Mouse (Mus musculus) limb, embryonic 11.5 days (tissue): ENCODE data around the gene Ssbp3. TPM values are rescaled to one million over a fixed set of nuclear protein-coding genes. Genes with fewer than 3 reads are reported as not detected.

Experiments
- ATAC-seq: fragments of 200-750 bp; cut with Nextera tagmentation; 2 replicates; pipeline ENCODE4 v1.8.0; 2017; ENCODE audit warnings: low read depth; ENCODE audit not compliant: insufficient number of reproducible peaks, low FRiP score, low TSS enrichment
- DNase-seq: peaks from one replicate; pipeline ENCODE4 v3.0.0-alpha.2; 2015; ENCODE audit warnings: low spot score
- H3K27ac ChIP-seq: fragments of 300-500 bp; sonication (generic); replicated peaks from 2 replicates; pipeline ENCODE4 v1.5.1; 2014; ENCODE audit warnings: low read depth, mild to moderate bottlenecking, low read length
- H3K27me3 ChIP-seq: fragments of 300-500 bp; sonication (generic); 2 replicates; pipeline ENCODE4 v1.6.1; 2014; ENCODE audit warnings: mild to moderate bottlenecking, low read length, mixed read lengths; ENCODE audit not compliant: control insufficient read depth, insufficient read depth
- H3K36me3 ChIP-seq: fragments of 300-500 bp; sonication (generic); 2 replicates; pipeline ENCODE4 v1.6.1; 2014; ENCODE audit warnings: mild to moderate bottlenecking, low read length, moderate library complexity, mixed read lengths; ENCODE audit not compliant: control insufficient read depth, insufficient read depth
- H3K4me1 ChIP-seq: fragments of 300-500 bp; sonication (generic); 2 replicates; pipeline ENCODE4 v1.6.1; 2014; ENCODE audit warnings: low read length, mixed read lengths; ENCODE audit not compliant: control insufficient read depth, insufficient read depth
- H3K4me2 ChIP-seq: fragments of 300-500 bp; sonication (generic); 2 replicates; pipeline ENCODE4 v1.6.1; 2014; ENCODE audit warnings: low read depth, mild to moderate bottlenecking, moderate library complexity; ENCODE audit not compliant: severe bottlenecking
- H3K4me3 ChIP-seq: fragments of 300-500 bp; sonication (generic); 2 replicates; pipeline ENCODE4 v1.5.1; 2014; ENCODE audit warnings: low read depth, low read length
- H3K9ac ChIP-seq: fragments of 300-500 bp; sonication (generic); 2 replicates; pipeline ENCODE4 v1.6.1; 2014; ENCODE audit warnings: mild to moderate bottlenecking, low read length
- H3K9me3 ChIP-seq: fragments of 300-500 bp; sonication (generic); 2 replicates; pipeline ENCODE4 v1.6.1; 2016; ENCODE audit warnings: low read length; ENCODE audit not compliant: control insufficient read depth
- WGBS: fragments of 180-500 bp; shearing (Covaris S2); extraction: QIAGEN DNeasy Blood & Tissue Kit; methylation state at CpG from one replicate; pipeline ENCODE4 v1.1.7; 2014; 5-methylcytosine and 5-hydroxymethylcytosine counted together
- polyA plus RNA-seq: library from polyadenylated mRNA; unstranded; fragments of >200 nt; fragmentation: Nextera tagmentation; extraction: Ambion mirVana; gene quantifications from 2 replicates; pipeline ENCODE4 v1.2.1, GENCODE M21; 2014

Ssbp3 gene
- polyA plus RNA-seq, 1 experiment from 2014 or later: 186 TPM

GRCm38 (mm10) chr4:107038303-107038702 is 127.8 kb downstream of the Ssbp3 start:
- Histone ChIP-seq H3K4me2 (no peak overlapping the region), H3K9ac (no peak overlapping the region), H3K9me3 (no peaks in the 10 kb centered on the region), H3K27ac (no peak overlapping the region), H3K4me1 (no peaks in the 10 kb centered on the region), H3K27me3 (no peaks in the 10 kb centered on the region), H3K36me3 (peaks cover 37% of the 10 kb centered on the region), H3K4me3 (no peak overlapping the region)
- WGBS: 79% methylated on average over 4 of the region's 4 CpGs
- DNase-seq: no peak
- ATAC-seq: no peak

DNA sequence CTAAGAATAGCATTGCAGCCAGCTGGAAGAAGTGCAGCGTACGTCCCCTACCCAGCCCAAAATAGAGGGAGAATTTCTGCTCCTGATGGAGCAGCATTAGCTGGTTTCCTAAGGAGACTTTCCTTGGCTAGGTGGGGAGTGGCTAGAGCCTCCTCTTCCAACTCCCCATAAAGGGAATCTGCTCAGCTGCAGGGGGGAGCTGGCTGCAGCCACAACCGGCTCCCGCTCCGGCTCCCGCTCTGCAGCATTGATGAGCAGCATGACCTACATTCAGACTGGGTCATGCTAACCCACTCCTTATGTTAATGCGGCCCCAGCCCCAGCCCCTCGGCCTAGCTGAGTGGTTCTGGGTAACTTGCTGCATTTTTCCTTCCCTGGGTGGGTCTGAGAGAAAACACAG is 128.8 kb downstream of the Ssbp3 start:
- no peak for DNase-seq
- ATAC-seq: no peak
- Histone ChIP-seq H3K27me3 (no peaks in the 10 kb centered on the region), H3K9ac (no peak overlapping the region), H3K36me3 (peaks cover 35% of the 10 kb centered on the region), H3K4me1 (no peaks in the 10 kb centered on the region), H3K4me2 (no peak overlapping the region), H3K27ac (no peak overlapping the region), H3K9me3 (no peaks in the 10 kb centered on the region), H3K4me3 (no peak overlapping the region)
- 86% methylated on average over 8 of the region's 8 CpGs for WGBS

DNA sequence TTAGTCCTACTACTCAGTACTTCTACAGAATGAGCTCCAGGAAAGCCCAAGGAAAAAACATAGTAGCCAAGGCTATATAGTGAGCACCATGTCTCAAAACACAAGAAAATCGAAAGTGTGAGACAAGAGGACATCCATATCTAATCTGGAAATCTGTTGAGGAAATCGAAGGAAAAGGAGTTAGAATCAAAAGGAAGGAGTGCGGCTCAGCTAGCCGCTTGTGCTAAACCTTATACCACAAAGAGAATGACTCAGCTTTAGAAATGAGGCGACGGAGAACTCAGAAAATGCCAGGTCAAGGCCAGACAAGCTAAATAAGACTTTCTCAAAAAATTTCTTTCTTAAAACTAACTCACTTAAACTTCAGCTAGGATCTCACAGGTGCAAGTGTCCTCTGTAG is 131.8 kb downstream of the Ssbp3 start:
- H3K27ac ChIP-seq: no peak overlapping the region
- H3K9me3 ChIP-seq: no peaks in the 10 kb centered on the region
- H3K4me2 ChIP-seq: no peak overlapping the region
- H3K27me3 ChIP-seq: no peaks in the 10 kb centered on the region
- DNase-seq (no peak), ATAC-seq (no peak)
- H3K4me3 ChIP-seq: no peak overlapping the region
- H3K9ac ChIP-seq: no peak overlapping the region
- H3K4me1 ChIP-seq: no peaks in the 10 kb centered on the region
- 94% methylated on average over 6 of the region's 6 CpGs for WGBS
- peaks cover 41% of the 10 kb centered on the region for H3K36me3 ChIP-seq

DNA sequence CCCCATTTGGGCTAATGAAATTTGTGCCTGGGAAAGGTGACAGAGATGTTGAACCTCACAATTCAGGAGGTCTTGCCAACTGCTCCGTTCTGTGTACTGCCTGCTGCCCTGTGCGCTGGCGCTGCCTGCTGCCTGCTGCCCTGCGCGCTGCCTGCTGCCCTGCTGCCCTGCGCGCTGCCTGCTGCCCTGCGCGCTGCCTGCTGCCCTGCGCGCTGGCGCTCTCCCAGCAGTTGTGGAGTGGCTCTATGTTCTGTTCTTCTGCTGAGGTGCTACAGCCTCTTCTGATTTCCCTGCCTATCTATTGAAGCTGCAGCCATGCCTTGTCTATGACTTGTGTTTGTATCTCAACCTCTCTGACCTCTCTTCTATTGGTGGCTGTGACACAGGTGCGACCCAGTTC is 134.7 kb downstream of the Ssbp3 start:
- Histone ChIP-seq H3K4me1 (no peaks in the 10 kb centered on the region), H3K4me2 (no peak overlapping the region), H3K27me3 (no peaks in the 10 kb centered on the region), H3K9me3 (no peaks in the 10 kb centered on the region), H3K27ac (no peak overlapping the region), H3K4me3 (no peak overlapping the region), H3K9ac (no peak overlapping the region), H3K36me3 (peaks cover 38% of the 10 kb centered on the region)
- over 99% methylated on average over 13 of the region's 13 CpGs for WGBS
- DNase-seq (no peak), ATAC-seq (no peak)

DNA sequence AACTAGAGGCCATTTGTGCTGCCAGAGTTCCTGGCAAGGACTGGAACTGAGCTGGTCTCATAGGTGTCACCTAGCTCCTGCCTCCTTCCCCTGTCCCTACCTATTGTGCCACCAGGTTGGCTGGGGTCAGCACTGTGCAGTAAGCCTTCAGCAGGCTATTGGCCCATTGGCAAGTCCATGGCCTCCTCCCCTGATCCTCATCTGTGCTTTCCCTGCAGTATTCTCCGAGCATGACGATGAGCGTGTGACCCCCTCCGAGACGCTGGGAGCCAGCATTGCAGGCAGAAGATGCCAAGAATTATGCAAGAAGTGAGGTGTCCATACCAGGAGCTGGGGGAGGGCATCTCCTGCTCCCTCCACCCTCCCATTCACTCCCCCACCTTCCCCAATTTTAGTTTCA is 137.3 kb downstream of the Ssbp3 start:
- Histone ChIP-seq H3K9ac (no peak overlapping the region), H3K36me3 (peaks cover 29% of the 10 kb centered on the region), H3K27ac (no peak overlapping the region), H3K4me1 (no peaks in the 10 kb centered on the region), H3K9me3 (no peaks in the 10 kb centered on the region), H3K4me2 (no peak overlapping the region), H3K27me3 (no peaks in the 10 kb centered on the region), H3K4me3 (no peak overlapping the region)
- DNase-seq: no peak
- 88% methylated on average over 5 of the region's 5 CpGs for WGBS
- ATAC-seq: no peak

- H3K27ac ChIP-seq: no peak overlapping the region
- H3K9me3 ChIP-seq: no peaks in the 10 kb centered on the region
- WGBS: 94% methylated on average over 11 of the region's 11 CpGs
- peaks cover 29% of the 10 kb centered on the region for H3K36me3 ChIP-seq
- H3K4me2 ChIP-seq: no peak overlapping the region
- ATAC-seq: no peak
- no peaks in the 10 kb centered on the region for H3K27me3 ChIP-seq
- no peak overlapping the region for H3K4me3 ChIP-seq
- no peaks in the 10 kb centered on the region for H3K4me1 ChIP-seq
- H3K9ac ChIP-seq: no peak overlapping the region
- DNase-seq: no peak
These were observed 138.2 kb downstream of the Ssbp3 start for GRCm38 (mm10) chr4:107048568-107049162.

GRCm38 (mm10) chr4:107051889-107052288 is 141.4 kb downstream of the Ssbp3 start:
- Histone ChIP-seq H3K4me2 (no peak overlapping the region), H3K9ac (no peak overlapping the region), H3K4me3 (no peak overlapping the region), H3K27ac (no peak overlapping the region), H3K4me1 (no peaks in the 10 kb centered on the region), H3K27me3 (no peaks in the 10 kb centered on the region), H3K36me3 (peaks cover 19% of the 10 kb centered on the region), H3K9me3 (no peaks in the 10 kb centered on the region)
- WGBS: 70% methylated on average over 4 of the region's 4 CpGs
- DNase-seq: no peak
- no peak for ATAC-seq

GRCm38 (mm10) chr4:107052962-107053553 is 142.6 kb downstream of the Ssbp3 start:
- peaks cover 10% of the 10 kb centered on the region for H3K36me3 ChIP-seq
- no peak overlapping the region for H3K4me2 ChIP-seq
- DNase-seq: no peak
- 50% methylated on average over 5 of the region's 5 CpGs for WGBS
- H3K27me3 ChIP-seq: no peaks in the 10 kb centered on the region
- ATAC-seq: 0 out of 2 replicates have a peak, but pooled peaks have one; percentile 4
- no peak overlapping the region; the same call in 1 of the 2 replicates for H3K27ac ChIP-seq
- no peaks in the 10 kb centered on the region for H3K4me1 ChIP-seq
- no peak overlapping the region for H3K4me3 ChIP-seq
- H3K9me3 ChIP-seq: no peaks in the 10 kb centered on the region
- H3K9ac ChIP-seq: no peak overlapping the region

GRCm38 (mm10) chr4:107056088-107056487 is 145.6 kb downstream of the Ssbp3 start:
- no peak for DNase-seq
- no peaks in the 10 kb centered on the region for H3K27me3 ChIP-seq
- WGBS: 86% methylated on average over 3 of the region's 3 CpGs
- no peaks in the 10 kb centered on the region for H3K4me1 ChIP-seq
- no peak for ATAC-seq
- H3K9ac ChIP-seq: no peak overlapping the region
- no peaks in the 10 kb centered on the region for H3K9me3 ChIP-seq
- no peak overlapping the region for H3K4me3 ChIP-seq
- H3K4me2 ChIP-seq: no peak overlapping the region
- no peak overlapping the region for H3K27ac ChIP-seq
- H3K36me3 ChIP-seq: peaks cover 12% of the 10 kb centered on the region
